Mouse (Mus musculus) lung, embryonic 15.5 days (tissue): ENCODE measurements around the gene Gm17482. TPM values are rescaled to one million over a fixed set of nuclear protein-coding genes. Genes with fewer than 3 reads are reported as not detected.

ENCODE experiments used
- ATAC-seq: fragments of 200-750 bp; cut with Nextera tagmentation; 2 replicates; pipeline ENCODE4 v1.8.0; 2017; ENCODE audit warnings: moderate number of reproducible peaks, borderline replicate concordance; ENCODE audit not compliant: low FRiP score, low TSS enrichment; ENCODE audit errors: extremely low read depth
- H3K27ac ChIP-seq: fragments of 300-500 bp; sonication (generic); 2 replicates; pipeline ENCODE4 v1.5.1; 2015; ENCODE audit warnings: moderate library complexity, mild to moderate bottlenecking, inconsistent platforms
- H3K27me3 ChIP-seq: fragments of 300-500 bp; sonication (generic); 2 replicates; pipeline ENCODE4 v1.6.1; 2015; ENCODE audit warnings: inconsistent platforms
- H3K36me3 ChIP-seq: fragments of 300-500 bp; sonication (generic); 2 replicates; pipeline ENCODE4 v1.6.1; 2015; ENCODE audit warnings: inconsistent platforms
- H3K4me1 ChIP-seq: fragments of 300-500 bp; sonication (generic); 2 replicates; pipeline ENCODE4 v1.6.1; 2015; ENCODE audit warnings: inconsistent platforms
- H3K4me2 ChIP-seq: fragments of 300-500 bp; sonication (generic); 2 replicates; pipeline ENCODE4 v1.6.1; 2015; ENCODE audit warnings: inconsistent platforms, mild to moderate bottlenecking, moderate library complexity
- H3K4me3 ChIP-seq: fragments of 300-500 bp; sonication (generic); 2 replicates; pipeline ENCODE4 v1.5.1; 2015; ENCODE audit warnings: mild to moderate bottlenecking, inconsistent platforms
- H3K9ac ChIP-seq: fragments of 300-500 bp; sonication (generic); 2 replicates; pipeline ENCODE4 v1.6.1; 2015; ENCODE audit warnings: inconsistent platforms
- H3K9me3 ChIP-seq: fragments of 300-500 bp; sonication (generic); 2 replicates; pipeline ENCODE4 v1.6.1; 2016; ENCODE audit warnings: inconsistent platforms
- WGBS: fragments of 180-500 bp; shearing (Covaris S2); methylation state at CpG from one replicate; pipeline ENCODE4 v1.1.7; 2015; 5-methylcytosine and 5-hydroxymethylcytosine counted together
- polyA plus RNA-seq: library from polyadenylated mRNA; unstranded; fragments of >200 nt; fragmentation: Nextera tagmentation; extraction: Ambion mirVana; gene quantifications from 2 replicates; pipeline ENCODE4 v1.2.1, GENCODE M21; 2015

Gm17482 gene
- polyA plus RNA-seq, 1 experiment from 2014 or later = not detected

DNA sequence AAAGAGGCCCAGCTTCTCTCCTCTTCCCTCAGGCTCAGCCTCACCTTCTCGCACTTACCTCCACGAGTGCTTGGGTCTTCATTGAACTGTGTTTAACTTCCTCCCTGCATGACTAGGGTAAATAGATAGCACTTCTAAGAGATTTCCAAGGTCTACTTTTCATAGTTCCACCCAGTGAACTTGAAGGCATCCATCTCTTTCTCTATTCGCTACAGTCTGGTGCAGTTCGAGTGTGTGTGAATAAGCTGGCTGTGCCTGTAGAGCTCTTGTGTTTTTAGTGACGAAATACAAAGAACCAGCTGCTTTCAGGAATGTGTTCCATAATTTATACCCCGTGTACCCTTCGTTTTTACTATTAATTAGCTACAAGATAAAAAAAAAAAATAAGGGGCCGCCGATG lies 47.6 kb downstream of the Gm17482 start:
- H3K36me3 ChIP-seq = no peaks in the 10 kb centered on the region
- H3K4me1 ChIP-seq = peaks cover 22% of the 10 kb centered on the region
- peak overlapping the region; percentile 5; the same call in 1 of the 2 replicates for H3K27ac ChIP-seq
- WGBS = 48% methylated on average over 9 of the region's 9 CpGs
- H3K4me2 ChIP-seq = no peak overlapping the region
- H3K27me3 ChIP-seq = no peaks in the 10 kb centered on the region
- no peaks in the 10 kb centered on the region for H3K9me3 ChIP-seq
- ATAC-seq = no peak
- H3K9ac ChIP-seq = no peak overlapping the region
- H3K4me3 ChIP-seq = no peak overlapping the region

DNA sequence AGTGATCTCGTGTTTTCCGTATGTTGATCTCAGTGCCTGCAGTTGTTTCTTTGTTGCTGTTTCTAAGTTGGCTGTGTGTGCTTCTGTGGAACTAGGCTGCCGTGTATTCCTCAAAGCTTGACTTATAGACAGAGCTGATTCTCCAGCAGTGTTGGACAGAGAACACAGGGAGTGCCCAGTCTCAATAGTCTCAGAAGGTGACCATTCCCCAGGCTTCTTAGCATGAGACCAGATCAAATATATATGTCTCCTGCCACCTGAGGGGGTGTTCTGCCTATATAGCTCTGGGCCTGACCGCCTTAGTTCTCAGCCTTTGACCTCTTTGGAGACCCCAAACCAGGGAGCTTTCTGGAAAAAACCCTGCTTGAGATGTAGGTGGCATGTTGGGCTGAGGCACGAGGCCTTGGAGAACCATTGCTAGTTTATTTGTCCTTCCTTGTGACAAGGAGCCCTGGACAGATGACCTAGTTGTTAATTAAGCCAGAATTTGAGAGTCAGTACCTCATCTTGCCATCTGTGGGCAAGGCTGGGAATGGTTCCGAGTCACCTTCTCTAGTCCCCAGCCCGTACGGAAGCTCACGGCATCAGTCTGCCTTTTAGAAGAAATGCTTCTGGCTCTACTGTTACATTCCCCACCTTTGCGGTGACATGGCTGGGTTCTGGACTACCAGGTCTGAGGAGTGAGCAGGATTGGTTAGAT lies 48.1 kb downstream of the Gm17482 start:
- 0 out of 2 replicates have a peak overlapping the region, but pooled peaks have one; percentile 2 for H3K27ac ChIP-seq
- WGBS = 80% methylated on average over 10 of the region's 10 CpGs
- no peak for ATAC-seq

DNA sequence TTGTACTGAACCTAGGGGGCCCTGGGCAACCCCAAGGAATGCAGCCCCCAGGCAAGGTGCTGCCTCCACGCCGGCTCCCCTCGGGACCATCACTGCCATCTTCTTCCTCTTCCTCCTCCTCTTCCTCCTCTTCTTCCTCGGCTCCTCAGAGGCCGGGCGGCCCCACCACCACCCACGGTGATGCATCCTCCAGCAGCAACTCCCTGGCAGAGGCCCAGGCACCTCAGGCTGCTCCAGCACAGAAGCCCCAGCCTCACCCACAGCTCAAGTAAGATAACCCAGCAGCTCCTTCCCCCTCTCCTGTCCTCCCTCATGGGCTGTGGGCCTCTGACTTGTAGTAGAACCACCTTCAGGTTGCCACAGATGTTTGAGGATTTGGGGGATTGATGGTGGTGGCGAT lies 50.9 kb downstream of the Gm17482 start:
- H3K27me3 ChIP-seq = no peaks in the 10 kb centered on the region
- H3K9me3 ChIP-seq = no peaks in the 10 kb centered on the region
- H3K27ac ChIP-seq = no peak overlapping the region
- H3K4me2 ChIP-seq = no peak overlapping the region
- WGBS = 66% methylated on average over 8 of the region's 8 CpGs
- no peak overlapping the region for H3K4me3 ChIP-seq
- no peaks in the 10 kb centered on the region for H3K36me3 ChIP-seq
- no peak overlapping the region for H3K9ac ChIP-seq
- no peak for ATAC-seq
- H3K4me1 ChIP-seq = 0 out of 2 replicates have a peak, but pooled peaks cover 4% of the 10 kb centered on the region

More for the DNA sequence above, 48.1 kb downstream of the Gm17482 start:
- H3K9me3 ChIP-seq = no peaks in the 10 kb centered on the region
- no peak overlapping the region for H3K4me2 ChIP-seq
- H3K36me3 ChIP-seq = no peaks in the 10 kb centered on the region
- H3K4me3 ChIP-seq = no peak overlapping the region
- no peak overlapping the region for H3K9ac ChIP-seq
- H3K27me3 ChIP-seq = no peaks in the 10 kb centered on the region
- H3K4me1 ChIP-seq = peaks cover 20% of the 10 kb centered on the region

DNA sequence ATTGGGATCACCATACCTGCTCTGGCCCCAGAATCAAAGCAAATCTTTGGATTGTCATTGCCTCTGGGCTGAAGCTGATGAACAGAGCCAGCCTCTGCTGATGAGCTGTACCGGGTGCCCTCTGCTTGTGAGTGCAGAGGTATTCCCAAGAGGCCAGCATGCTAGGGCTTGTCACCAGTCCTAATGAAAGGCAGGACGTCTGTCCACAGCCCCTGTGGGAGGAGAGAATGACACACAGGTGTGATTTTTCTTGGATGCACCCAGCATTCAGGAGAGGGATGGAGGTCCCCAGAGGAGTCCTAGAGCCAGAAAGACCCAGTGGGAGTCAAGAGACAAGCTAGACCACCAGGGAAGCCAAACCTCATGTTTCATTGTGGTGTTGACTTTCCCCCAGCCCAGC lies 52.5 kb downstream of the Gm17482 start:
- no peak overlapping the region for H3K4me2 ChIP-seq
- 76% methylated on average over 2 of the region's 2 CpGs for WGBS
- H3K4me1 ChIP-seq = 0 out of 2 replicates have a peak, but pooled peaks cover 4% of the 10 kb centered on the region
- H3K9me3 ChIP-seq = no peaks in the 10 kb centered on the region
- H3K9ac ChIP-seq = no peak overlapping the region
- no peak overlapping the region for H3K27ac ChIP-seq
- H3K27me3 ChIP-seq = no peaks in the 10 kb centered on the region
- no peak overlapping the region for H3K4me3 ChIP-seq
- no peaks in the 10 kb centered on the region for H3K36me3 ChIP-seq
- no peak for ATAC-seq

DNA sequence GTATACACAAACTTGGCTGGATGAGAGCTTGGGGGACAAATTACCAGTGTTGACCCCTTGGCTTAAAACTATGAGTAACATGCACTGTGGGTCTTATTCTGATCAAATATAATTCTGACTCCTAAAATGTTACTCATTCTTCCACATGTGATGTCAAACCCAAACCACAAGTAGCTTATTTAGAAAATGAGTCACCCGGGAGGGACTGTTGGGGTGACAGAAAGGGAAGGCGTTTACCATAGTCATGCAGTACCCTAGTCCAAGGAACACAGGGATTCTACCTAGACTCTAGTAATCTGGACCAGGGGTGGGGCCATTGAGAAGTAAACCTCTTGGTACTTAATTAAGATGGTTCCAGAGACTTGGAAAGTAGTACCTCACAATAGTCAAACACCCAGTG lies 57.0 kb downstream of the Gm17482 start:
- ATAC-seq = no peak
- Histone ChIP-seq H3K9me3 (no peaks in the 10 kb centered on the region), H3K27ac (no peak overlapping the region), H3K27me3 (no peaks in the 10 kb centered on the region), H3K4me1 (no peaks in the 10 kb centered on the region), H3K4me3 (no peak overlapping the region), H3K36me3 (no peaks in the 10 kb centered on the region), H3K4me2 (no peak overlapping the region), H3K9ac (no peak overlapping the region)
- WGBS = 81% methylated on average over 2 of the region's 2 CpGs

DNA sequence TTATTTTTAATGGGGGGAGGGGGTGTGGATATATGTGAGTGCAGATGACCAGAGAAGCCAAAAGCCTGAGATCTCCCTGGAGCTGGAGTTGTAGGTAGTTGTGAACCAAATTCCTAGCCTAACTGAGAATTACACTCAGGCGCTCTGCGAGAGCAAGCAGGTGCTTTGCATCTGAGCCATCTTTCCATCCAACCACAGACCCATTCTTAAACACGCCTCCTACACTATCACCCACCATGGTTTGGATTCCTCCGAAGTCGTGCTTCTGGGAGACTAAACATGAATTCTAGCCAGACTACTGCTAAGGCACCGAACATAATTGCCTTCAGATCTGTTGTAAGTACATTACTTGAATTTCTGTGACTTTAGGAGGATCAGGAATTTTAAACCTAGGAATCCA lies 59.3 kb downstream of the Gm17482 start:
- WGBS = 55% methylated on average over 6 of the region's 6 CpGs
- no peak for ATAC-seq
- no peak overlapping the region for H3K27ac ChIP-seq
- H3K27me3 ChIP-seq = no peaks in the 10 kb centered on the region
- no peak overlapping the region for H3K4me3 ChIP-seq
- no peaks in the 10 kb centered on the region for H3K9me3 ChIP-seq
- H3K36me3 ChIP-seq = no peaks in the 10 kb centered on the region
- H3K4me2 ChIP-seq = no peak overlapping the region
- H3K9ac ChIP-seq = no peak overlapping the region
- no peaks in the 10 kb centered on the region for H3K4me1 ChIP-seq

DNA sequence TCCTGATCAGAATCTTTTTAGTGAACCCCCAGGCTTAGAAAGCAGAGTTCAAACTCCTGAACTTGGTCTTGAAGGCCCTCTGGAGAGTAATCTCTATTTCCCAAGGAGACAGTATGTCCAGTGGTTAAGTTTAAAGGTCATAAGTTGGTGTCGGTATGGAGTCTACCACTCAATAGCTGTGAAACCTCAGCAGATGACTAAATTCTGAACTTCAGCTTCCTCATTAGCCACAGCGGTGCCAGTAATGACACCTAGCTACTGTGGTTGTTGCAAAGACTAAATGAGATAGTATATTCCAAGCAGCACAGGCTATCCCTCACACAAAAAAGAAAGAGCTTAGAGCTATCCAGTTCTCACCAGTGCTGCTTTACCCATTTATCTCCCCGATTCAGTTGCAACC lies 61.1 kb downstream of the Gm17482 start:
- H3K4me2 ChIP-seq = no peak overlapping the region
- no peak overlapping the region for H3K9ac ChIP-seq
- WGBS = 83% methylated on average over 3 of the region's 3 CpGs
- H3K36me3 ChIP-seq = no peaks in the 10 kb centered on the region
- no peak overlapping the region for H3K4me3 ChIP-seq
- no peak for ATAC-seq
- H3K9me3 ChIP-seq = no peaks in the 10 kb centered on the region
- no peaks in the 10 kb centered on the region for H3K27me3 ChIP-seq
- H3K27ac ChIP-seq = no peak overlapping the region
- H3K4me1 ChIP-seq = no peaks in the 10 kb centered on the region

DNA sequence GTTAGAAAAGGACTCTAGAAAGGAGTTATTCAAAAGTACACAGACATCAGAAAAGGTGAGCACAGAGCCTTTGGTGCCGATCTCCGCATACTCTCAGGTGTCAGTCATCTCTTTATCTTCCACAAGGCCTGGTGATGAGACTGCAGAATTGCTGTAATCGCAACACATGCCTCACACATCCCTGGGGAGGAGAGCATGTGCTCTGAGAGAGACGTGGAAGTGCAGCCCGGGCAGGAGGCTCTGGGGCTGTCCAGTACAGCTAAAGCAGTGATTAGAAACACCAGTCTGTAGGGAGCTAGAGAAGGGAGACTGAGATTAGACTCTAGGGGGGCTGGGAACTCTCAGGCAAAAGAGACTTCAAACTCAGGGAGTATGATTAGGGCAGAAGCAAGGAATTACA lies 63.4 kb downstream of the Gm17482 start:
- Histone ChIP-seq H3K36me3 (no peaks in the 10 kb centered on the region), H3K9ac (no peak overlapping the region), H3K27ac (no peak overlapping the region), H3K27me3 (no peaks in the 10 kb centered on the region), H3K4me3 (no peak overlapping the region), H3K4me1 (no peaks in the 10 kb centered on the region), H3K9me3 (no peaks in the 10 kb centered on the region), H3K4me2 (no peak overlapping the region)
- WGBS = 60% methylated on average over 5 of the region's 5 CpGs
- no peak for ATAC-seq

DNA sequence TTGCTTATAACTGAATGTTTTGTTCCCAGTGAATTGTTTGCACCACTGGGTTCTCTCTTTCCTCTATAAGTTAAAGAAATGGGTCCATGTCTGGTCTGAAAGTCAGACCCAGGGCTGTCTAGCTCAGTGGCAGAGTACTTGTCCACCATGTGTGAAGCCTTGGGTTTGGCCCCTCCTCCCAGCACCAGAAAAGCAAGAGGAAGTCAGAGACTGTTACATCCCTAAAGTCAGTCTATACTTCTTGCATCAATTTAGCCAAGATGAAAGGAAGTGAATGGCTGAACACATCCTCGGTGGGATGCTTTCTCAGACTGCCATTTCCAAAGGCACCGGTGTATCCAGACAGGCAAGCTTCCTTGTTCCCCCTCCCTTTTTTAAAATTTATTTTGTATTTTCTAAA lies 63.9 kb downstream of the Gm17482 start:
- H3K4me3 ChIP-seq = no peak overlapping the region
- 75% methylated on average over 2 of the region's 2 CpGs for WGBS

DNA sequence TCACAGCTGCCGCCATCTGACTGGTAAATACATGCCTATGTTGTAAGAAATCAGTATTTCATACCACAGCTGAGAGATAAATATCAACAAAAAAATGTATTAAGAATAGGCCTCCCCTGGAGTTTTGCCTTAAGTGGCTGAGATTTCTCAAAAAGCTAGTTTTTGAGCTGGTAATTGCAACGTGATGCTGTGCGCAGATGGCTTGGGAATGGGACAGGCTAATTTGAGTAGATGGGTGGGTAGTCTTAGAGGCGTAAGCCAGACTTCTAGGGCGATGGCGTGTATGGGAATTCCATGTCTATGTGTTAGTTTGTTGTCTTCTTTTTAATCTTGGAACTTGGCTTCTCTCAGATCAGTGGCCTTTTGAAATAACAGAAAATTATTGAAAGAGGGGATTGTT lies 64.7 kb downstream of the Gm17482 start:
- H3K27me3 ChIP-seq = no peaks in the 10 kb centered on the region

More for the DNA sequence above, 63.9 kb downstream of the Gm17482 start:
- Histone ChIP-seq H3K4me2 (no peak overlapping the region), H3K4me1 (no peaks in the 10 kb centered on the region), H3K9ac (no peak overlapping the region), H3K9me3 (no peaks in the 10 kb centered on the region), H3K27me3 (no peaks in the 10 kb centered on the region), H3K36me3 (no peaks in the 10 kb centered on the region), H3K27ac (no peak overlapping the region)
- ATAC-seq = no peak

DNA sequence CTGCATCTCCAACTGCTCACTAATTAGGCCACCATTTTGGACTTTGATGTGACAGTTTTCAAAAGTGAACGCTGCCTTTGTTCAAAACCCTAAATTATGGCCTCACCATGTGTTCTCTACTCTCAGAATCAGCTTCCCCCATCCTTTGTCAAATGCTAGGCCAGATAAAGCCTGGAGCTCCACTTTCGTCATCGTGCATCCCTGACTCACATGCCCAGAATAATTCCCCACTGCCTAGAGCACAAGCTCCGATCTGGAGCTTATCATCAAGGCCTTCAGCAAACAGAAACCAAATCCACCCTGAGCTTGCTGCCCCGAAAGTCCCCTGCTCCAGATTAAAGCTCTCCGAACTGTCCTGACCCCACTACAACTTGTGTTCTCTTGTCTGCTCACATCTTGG lies 65.5 kb downstream of the Gm17482 start:
- no peak overlapping the region for H3K4me3 ChIP-seq
- no peaks in the 10 kb centered on the region for H3K36me3 ChIP-seq
- no peaks in the 10 kb centered on the region for H3K9me3 ChIP-seq
- no peaks in the 10 kb centered on the region for H3K27me3 ChIP-seq
- H3K27ac ChIP-seq = no peak overlapping the region
- no peaks in the 10 kb centered on the region for H3K4me1 ChIP-seq
- no peak for ATAC-seq
- no peak overlapping the region for H3K9ac ChIP-seq
- H3K4me2 ChIP-seq = no peak overlapping the region
- WGBS = 53% methylated on average over 6 of the region's 6 CpGs

More for the DNA sequence above, 64.7 kb downstream of the Gm17482 start:
- H3K9me3 ChIP-seq = no peaks in the 10 kb centered on the region
- no peaks in the 10 kb centered on the region for H3K4me1 ChIP-seq
- no peak for ATAC-seq
- H3K9ac ChIP-seq = no peak overlapping the region
- no peaks in the 10 kb centered on the region for H3K36me3 ChIP-seq
- H3K4me3 ChIP-seq = no peak overlapping the region
- no peak overlapping the region for H3K4me2 ChIP-seq
- WGBS = 91% methylated on average over 6 of the region's 6 CpGs
- H3K27ac ChIP-seq = no peak overlapping the region

DNA sequence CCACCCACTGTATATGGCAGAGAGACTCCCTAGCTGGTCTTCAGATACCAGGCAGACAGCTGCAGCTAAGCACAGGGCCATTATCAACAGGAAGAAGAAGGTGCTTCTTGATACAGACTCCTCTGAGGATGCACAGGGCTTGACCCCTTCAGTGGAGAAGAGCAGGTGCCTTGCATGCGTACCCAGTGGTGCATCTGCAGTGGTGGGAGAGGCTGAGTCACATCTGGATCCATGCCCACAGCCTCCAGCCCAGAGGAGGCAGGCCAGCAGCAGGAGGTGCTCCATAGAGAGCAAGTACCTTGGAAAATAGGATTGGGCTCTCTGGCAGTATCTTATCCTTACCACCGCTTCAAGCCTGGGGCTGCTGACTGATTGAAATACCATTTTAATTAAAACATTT lies 66.7 kb downstream of the Gm17482 start:
- no peak for ATAC-seq
- H3K4me2 ChIP-seq = no peak overlapping the region
- H3K27me3 ChIP-seq = no peaks in the 10 kb centered on the region
- H3K36me3 ChIP-seq = no peaks in the 10 kb centered on the region
- H3K4me3 ChIP-seq = no peak overlapping the region
- no peaks in the 10 kb centered on the region for H3K4me1 ChIP-seq
- no peak overlapping the region for H3K27ac ChIP-seq
- 69% methylated on average over 2 of the region's 2 CpGs for WGBS
- H3K9ac ChIP-seq = no peak overlapping the region
- no peaks in the 10 kb centered on the region for H3K9me3 ChIP-seq

DNA sequence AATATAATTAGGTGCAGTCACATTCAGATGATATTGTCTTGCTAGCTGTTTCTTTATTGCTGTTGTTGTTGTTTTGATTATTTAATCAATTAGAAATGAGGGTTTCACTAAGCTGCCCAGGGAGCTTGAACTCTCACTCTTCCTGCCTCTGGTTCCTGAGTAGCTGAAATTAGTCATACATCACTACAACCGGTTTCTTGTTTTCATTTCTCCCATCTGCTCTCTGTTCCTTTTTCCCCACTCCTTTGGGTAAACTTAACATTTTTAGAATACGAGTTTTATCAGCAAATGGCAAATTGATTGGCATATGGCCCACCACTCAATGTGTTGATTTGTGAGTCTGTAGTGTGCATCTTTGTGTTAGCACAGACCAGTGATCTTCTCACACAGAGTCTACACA lies 80.0 kb downstream of the Gm17482 start:
- Histone ChIP-seq H3K9me3 (no peaks in the 10 kb centered on the region), H3K27ac (no peak overlapping the region), H3K4me3 (no peak overlapping the region), H3K27me3 (no peaks in the 10 kb centered on the region), H3K36me3 (no peaks in the 10 kb centered on the region), H3K4me2 (no peak overlapping the region), H3K4me1 (no peaks in the 10 kb centered on the region), H3K9ac (no peak overlapping the region)
- ATAC-seq = no peak
- WGBS = 57% methylated on average over 2 of the region's 2 CpGs
